Mouse (Mus musculus): ENCODE measurements around the gene Fat3.

Fat3 gene

GRCm38 (mm10) chr9:15886756-15887155, 614.3 kb downstream of the Fat3 start:
- DNase-seq (ENCODE audit: low read depth, low spot score), result no peak

DNA sequence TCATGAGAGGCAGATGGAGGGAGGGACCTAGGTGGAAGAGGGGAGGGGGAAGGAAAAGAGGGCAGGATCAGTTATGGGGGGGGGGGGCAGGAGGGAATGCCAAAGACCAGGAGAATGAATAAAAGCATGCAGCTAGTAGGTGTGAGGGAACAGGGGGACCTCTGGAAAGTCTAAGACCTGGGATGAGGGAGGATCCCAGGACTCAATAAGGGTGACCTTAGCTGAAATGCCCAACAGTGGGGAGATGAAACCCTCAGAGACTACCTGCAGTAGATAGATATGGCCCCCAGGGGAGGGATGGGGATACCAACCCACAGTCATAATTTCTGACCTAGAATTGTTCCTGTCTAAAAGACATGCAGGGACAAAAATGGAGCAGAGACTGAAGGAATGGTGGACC, 620.3 kb downstream of the Fat3 start:
- DNase-seq (ENCODE audit: low read depth, low spot score), result no peak

GRCm38 (mm10) chr9:15880160-15880603, 620.9 kb downstream of the Fat3 start:
- no peak for DNase-seq (ENCODE audit: low read depth, low spot score)

DNA sequence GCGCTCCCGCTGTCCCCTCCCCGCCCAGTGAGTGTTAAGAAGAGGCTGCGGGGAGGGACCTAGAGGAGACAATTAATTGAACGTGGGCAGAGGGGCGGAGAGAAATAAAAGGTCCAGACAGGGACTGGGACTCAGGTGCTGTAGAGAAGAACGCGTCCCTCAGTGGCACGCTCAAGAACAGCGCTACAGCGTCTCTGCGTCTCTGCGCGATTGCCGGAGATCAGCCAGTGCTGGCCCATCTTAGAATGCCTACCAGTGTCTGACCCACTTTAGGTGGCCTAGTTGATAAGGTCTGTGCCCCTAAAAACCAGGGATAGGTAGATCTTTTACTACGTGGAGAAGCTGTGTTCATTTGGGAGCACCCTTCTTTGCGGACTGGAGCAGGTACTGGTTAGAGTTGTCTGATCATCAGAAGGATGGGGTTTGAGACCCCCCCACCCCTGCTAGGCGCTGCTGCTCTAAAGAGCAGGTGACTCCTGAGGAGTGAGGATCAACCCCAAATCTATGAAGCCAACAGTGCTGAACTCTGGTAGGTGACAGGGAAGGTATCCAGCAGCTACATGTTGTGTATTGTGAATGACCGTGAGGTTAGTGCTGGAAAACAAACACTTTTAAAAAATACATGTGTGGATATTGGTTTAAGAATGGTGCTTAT, 626.5 kb downstream of the Fat3 start, which contains the start of gene Mtnr1b:
Gene Mtnr1b, minus strand, starts transcription at position 51 of the 655 bp plus-strand sequence.
- DNase-seq (ENCODE audit: low read depth, low spot score), result no peak

GRCm38 (mm10) chr9:15870013-15870412, 631.1 kb downstream of the Fat3 start:
- DNase-seq (ENCODE audit: low read depth, low spot score), result no peak

DNA sequence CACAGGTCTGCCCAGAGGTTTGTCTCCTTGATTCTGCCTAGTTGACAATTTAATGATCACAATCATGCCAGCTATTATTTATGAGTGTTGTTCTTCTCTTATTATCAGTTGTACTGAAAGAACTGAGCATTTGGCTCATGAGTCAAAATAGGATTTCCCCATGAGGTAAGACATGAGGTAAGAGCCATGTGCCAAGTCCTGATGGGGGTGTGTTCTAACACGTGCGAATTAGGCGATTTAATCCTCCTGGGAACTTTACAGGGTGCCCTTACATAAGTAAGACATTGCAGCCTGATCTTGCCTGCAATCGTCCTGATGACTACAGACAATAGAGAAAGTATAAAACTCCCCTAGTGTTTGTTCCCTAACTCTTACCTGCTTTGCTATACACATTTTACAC, 631.6 kb downstream of the Fat3 start:
- no peak for DNase-seq (ENCODE audit: low read depth, low spot score)

- no peak for DNase-seq (ENCODE audit: low read depth, low spot score)
These were observed 634.6 kb downstream of the Fat3 start for GRCm38 (mm10) chr9:15866280-15867072.

- no peak for DNase-seq (ENCODE audit: low read depth, low spot score)
These were observed 639.7 kb downstream of the Fat3 start for GRCm38 (mm10) chr9:15861402-15861801.
